Mouse (Mus musculus): ENCODE measurements around the gene Ang5. TPM values are rescaled to one million over a fixed set of nuclear protein-coding genes. Genes with fewer than 3 reads are reported as not detected.
"Not testable (repeated sequence)": the region's sequence is repeated elsewhere in the genome, so short reads cannot be mapped to it uniquely, and the experiment has no call there.

Ang5 gene
- polyA plus RNA-seq (2014; fragmentation: Nextera tagmentation; extraction: Ambion mirVana) = not detected in 2 replicates

DNA sequence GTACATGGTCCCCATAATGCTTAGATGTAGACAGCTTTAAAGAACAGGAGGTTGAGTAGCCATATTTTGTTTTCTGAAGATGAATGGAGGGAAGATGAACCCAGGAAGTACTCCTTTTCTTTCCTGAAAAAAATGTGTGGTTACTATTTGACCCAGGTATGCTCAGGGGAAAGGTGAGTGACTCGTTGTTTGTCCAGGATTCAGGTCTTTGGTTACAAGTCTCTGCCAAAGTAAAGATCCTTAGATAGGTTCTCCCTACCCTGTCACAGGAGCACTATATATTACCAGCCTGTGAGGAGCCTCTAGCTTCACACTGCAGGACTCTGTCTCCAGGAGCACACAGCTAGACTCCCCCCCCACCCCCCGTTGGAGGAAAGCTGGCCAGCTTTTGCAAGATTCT, at the start of gene Ang5:
Gene Ang5, plus strand, starts transcription at position 301 of the 400 bp plus-strand sequence.
- no CpG with 5 or more reads among the region's 2 CpGs for WGBS
- DNase-seq (ENCODE audit: low spot score); H3K9me3 ChIP-seq (ENCODE audit: control insufficient read depth, low read length); H3K4me3 ChIP-seq (ENCODE audit: low read depth, low read length); ATAC-seq (replicated peaks; ENCODE audit: low FRiP score, low TSS enrichment, low read depth); H3K4me2 ChIP-seq (ENCODE audit: low read length); H3K36me3 ChIP-seq (ENCODE audit: control insufficient read depth, insufficient read depth, low read length); H3K4me1 ChIP-seq (replicated peaks; ENCODE audit: control insufficient read depth, insufficient read depth, low read length); H3K27me3 ChIP-seq (replicated peaks; ENCODE audit: control insufficient read depth, insufficient read depth, low read length); H3K9ac ChIP-seq (ENCODE audit: low read length); H3K27ac ChIP-seq (ENCODE audit: low read depth): not testable (repeated sequence)

DNA sequence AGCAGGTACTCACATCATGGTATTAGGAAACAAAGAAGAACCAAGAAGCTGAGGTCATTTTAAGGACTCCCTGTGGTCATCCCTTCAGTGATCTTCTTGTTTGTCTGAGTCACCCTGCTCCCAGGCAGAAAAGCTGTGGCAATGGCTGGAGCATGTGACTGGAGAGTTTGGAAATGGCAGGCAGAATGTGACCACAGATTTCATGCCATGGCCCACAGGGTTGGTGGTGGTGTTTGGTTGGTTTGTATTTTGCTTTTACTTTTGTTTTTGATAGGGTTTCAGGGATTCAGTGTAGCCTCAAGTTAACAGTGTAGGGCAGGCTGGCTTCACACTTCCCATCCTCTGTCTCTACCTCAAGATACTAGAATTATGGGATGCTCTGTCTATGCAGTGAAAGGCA, 38.7 kb upstream of the Ang5 start:
- not testable (repeated sequence) for H3K4me2 ChIP-seq (ENCODE audit: low read length); H3K27ac ChIP-seq (ENCODE audit: low read depth); H3K36me3 ChIP-seq (ENCODE audit: control insufficient read depth, insufficient read depth, low read length); H3K4me3 ChIP-seq (ENCODE audit: low read depth, low read length); ATAC-seq (replicated peaks; ENCODE audit: low FRiP score, low TSS enrichment, low read depth); H3K9me3 ChIP-seq (ENCODE audit: control insufficient read depth, low read length); H3K9ac ChIP-seq (ENCODE audit: low read length); DNase-seq (ENCODE audit: low spot score); H3K27me3 ChIP-seq (replicated peaks; ENCODE audit: control insufficient read depth, insufficient read depth, low read length); H3K4me1 ChIP-seq (replicated peaks; ENCODE audit: control insufficient read depth, insufficient read depth, low read length)

DNA sequence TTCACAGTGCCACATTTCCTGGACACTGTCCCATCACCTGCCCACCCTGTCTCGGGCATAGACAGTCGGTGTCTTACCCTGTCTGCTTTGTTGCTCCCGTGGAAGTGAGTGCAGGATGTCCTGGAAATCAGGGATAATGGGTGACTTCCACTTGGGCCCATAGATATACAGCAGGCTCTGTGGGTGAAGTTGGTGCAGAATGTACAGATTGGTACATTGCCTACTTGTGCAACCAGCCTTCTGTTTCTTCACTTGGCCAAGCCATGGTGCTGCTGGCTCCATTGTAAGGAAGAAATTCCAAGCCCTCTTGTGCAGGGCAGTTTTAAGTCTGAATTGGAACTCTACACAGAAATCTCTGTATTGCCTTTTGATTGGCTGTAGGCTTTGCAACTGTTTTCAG, 33.4 kb upstream of the Ang5 start, which contains the start of gene Ear10:
Gene Ear10, minus strand, starts transcription at position 101 of the 400 bp plus-strand sequence.
- 90% methylated on average over 3 of the region's 3 CpGs for WGBS
- DNase-seq (ENCODE audit: low spot score) = not testable (repeated sequence)

DNA sequence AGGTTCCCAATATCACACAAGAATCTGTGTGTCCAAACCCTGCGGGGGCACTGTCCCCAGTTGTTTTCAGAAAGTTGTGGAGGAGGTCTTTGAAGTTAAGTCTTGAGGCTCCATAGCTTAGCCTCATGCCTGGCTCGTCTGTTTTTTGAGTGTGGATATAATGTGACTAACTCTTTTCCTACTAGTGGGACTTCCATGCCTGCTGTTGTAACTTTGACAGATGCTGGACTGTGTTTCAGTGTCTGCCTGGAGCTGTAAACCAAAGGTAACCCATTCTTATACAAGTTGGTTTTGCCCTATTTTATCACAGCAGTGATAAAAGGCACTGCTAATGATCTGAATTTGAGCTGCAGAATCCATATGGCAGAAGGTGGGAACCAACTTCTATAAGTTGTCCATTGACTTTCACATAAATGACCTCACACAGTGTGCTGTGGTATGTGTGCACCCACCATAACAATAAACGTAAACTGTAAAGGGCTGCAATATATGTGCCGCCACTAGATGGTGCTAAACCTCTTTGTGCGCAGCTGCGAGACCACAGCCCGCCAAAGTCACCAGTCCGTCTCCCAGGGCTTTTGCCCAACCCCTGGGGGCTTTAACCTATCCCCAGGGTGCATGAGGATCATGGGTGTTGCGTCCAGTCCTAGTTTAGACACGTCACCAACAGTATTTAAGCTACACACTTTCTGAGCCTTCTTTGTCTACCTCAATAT, 32.0 kb upstream of the Ang5 start, which contains the start of gene Gm8113:
Gene Gm8113, plus strand, starts transcription at position 703 of the 716 bp plus-strand sequence.
- Histone ChIP-seq H3K9ac (ENCODE audit: low read length) (peak within 1 kb of the TSS; percentile 74), H3K4me2 (ENCODE audit: low read length) (peak within 1 kb of the TSS; percentile 48), H3K4me3 (ENCODE audit: low read depth, low read length) (peak within 1 kb of the TSS; percentile 48), H3K27ac (ENCODE audit: low read depth) (peak within 1 kb of the TSS; percentile 90)
- DNase-seq (ENCODE audit: low spot score) = peak; percentile 95
- not testable (repeated sequence) for H3K27me3 ChIP-seq (replicated peaks; ENCODE audit: control insufficient read depth, insufficient read depth, low read length); H3K4me1 ChIP-seq (replicated peaks; ENCODE audit: control insufficient read depth, insufficient read depth, low read length); H3K9me3 ChIP-seq (ENCODE audit: control insufficient read depth, low read length); H3K36me3 ChIP-seq (ENCODE audit: control insufficient read depth, insufficient read depth, low read length)
- 8% methylated on average over 10 of the region's 10 CpGs for WGBS
- ATAC-seq (replicated peaks; ENCODE audit: low FRiP score, low TSS enrichment, low read depth) = peak; percentile 100

More for the DNA sequence above, 33.4 kb upstream of the Ang5 start, which contains the start of gene Ear10:
- H3K27me3 ChIP-seq (replicated peaks; ENCODE audit: control insufficient read depth, insufficient read depth, low read length); H3K4me3 ChIP-seq (ENCODE audit: low read depth, low read length); H3K9me3 ChIP-seq (ENCODE audit: control insufficient read depth, low read length); ATAC-seq (replicated peaks; ENCODE audit: low FRiP score, low TSS enrichment, low read depth); H3K27ac ChIP-seq (ENCODE audit: low read depth); H3K9ac ChIP-seq (ENCODE audit: low read length); H3K4me2 ChIP-seq (ENCODE audit: low read length); H3K36me3 ChIP-seq (ENCODE audit: control insufficient read depth, insufficient read depth, low read length); H3K4me1 ChIP-seq (replicated peaks; ENCODE audit: control insufficient read depth, insufficient read depth, low read length): not testable (repeated sequence)

DNA sequence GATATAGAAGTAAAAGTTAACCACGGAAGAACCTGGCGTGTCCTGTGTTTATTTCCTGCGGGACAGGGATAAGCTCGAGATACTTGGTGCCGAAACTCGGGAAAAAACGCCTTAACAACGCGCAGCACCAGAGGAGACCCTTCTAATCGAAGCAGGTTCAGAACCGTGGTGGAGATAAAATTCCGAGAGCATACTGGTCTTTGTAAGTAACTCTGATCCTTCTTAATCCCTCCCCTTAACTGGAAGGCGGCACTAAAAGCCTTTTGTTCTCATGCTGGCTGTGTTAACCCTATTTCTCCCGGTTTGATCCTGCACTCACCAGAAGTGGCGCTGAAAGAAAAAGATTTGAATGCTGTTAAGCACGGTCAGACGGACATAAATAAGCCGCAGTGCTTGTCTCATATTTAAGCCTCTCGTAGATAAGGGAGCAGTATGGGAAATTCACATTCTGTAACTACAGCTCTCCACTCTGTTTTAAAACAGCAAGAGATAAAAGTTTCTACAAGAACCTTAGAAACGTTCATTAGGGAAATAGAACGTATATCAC, 31.4 kb upstream of the Ang5 start:
- peak; percentile 82; the same call in 1 of the 2 replicates for ATAC-seq (replicated peaks; ENCODE audit: low FRiP score, low TSS enrichment, low read depth)
- WGBS = 5% methylated on average over 21 of the region's 21 CpGs

DNA sequence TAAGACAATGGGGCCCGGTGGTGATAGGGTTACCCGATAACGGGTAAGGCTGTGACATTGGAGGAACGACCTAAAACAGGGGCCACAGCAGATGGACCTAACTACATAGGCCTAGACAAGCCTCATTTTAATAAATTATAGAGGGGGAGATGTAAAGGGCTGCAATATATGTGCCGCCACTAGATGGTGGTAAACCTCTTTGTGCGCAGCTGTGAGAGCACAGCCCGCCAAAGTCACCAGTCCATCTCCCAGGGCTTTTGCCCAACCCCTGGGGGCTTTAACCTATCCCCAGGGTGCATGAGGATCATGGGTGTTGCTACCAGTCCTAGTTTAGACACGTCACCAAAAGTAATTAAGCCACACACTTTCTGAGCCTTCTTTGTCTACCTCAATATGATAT, 23.9 kb upstream of the Ang5 start:
- H3K4me1 ChIP-seq (replicated peaks; ENCODE audit: control insufficient read depth, insufficient read depth, low read length); H3K36me3 ChIP-seq (ENCODE audit: control insufficient read depth, insufficient read depth, low read length); H3K9me3 ChIP-seq (ENCODE audit: control insufficient read depth, low read length); H3K27ac ChIP-seq (ENCODE audit: low read depth); H3K27me3 ChIP-seq (replicated peaks; ENCODE audit: control insufficient read depth, insufficient read depth, low read length); ATAC-seq (replicated peaks; ENCODE audit: low FRiP score, low TSS enrichment, low read depth); H3K4me2 ChIP-seq (ENCODE audit: low read length); H3K4me3 ChIP-seq (ENCODE audit: low read depth, low read length); H3K9ac ChIP-seq (ENCODE audit: low read length): not testable (repeated sequence)
- peak; percentile 79 for DNase-seq (ENCODE audit: low spot score)
- 24% methylated on average over 8 of the region's 8 CpGs for WGBS

More for the DNA sequence above, 31.4 kb upstream of the Ang5 start:
- peak; percentile 80 for DNase-seq (ENCODE audit: low spot score)
- Histone ChIP-seq H3K4me2 (ENCODE audit: low read length) (peak overlapping the region; percentile 48), H3K27ac (ENCODE audit: low read depth) (peak overlapping the region; percentile 90), H3K4me3 (ENCODE audit: low read depth, low read length) (peak overlapping the region; percentile 48), H3K9ac (ENCODE audit: low read length) (peak overlapping the region; percentile 74)
- not testable (repeated sequence) for H3K36me3 ChIP-seq (ENCODE audit: control insufficient read depth, insufficient read depth, low read length); H3K27me3 ChIP-seq (replicated peaks; ENCODE audit: control insufficient read depth, insufficient read depth, low read length); H3K4me1 ChIP-seq (replicated peaks; ENCODE audit: control insufficient read depth, insufficient read depth, low read length); H3K9me3 ChIP-seq (ENCODE audit: control insufficient read depth, low read length)

DNA sequence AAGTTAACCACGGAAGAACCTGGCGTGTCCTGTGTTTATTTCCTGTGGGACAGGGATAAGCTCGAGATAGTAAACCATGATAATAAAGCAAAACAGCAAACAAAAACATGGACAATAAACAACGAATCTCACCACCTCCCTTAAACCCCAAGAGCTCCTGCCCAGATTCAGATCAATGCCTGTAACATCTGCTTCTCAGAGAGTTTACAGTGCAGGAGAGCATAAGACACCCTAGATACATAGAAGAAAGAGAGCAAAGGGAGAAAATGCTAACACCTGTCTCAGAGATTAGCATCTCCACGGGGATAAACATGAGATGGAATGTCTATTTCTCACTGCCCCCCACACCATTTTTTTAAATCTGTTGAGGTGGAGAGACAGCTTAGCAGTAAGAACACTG, 23.5 kb upstream of the Ang5 start:
- ATAC-seq (replicated peaks; ENCODE audit: low FRiP score, low TSS enrichment, low read depth); H3K27ac ChIP-seq (ENCODE audit: low read depth); H3K4me3 ChIP-seq (ENCODE audit: low read depth, low read length); DNase-seq (ENCODE audit: low spot score); H3K9ac ChIP-seq (ENCODE audit: low read length); H3K27me3 ChIP-seq (replicated peaks; ENCODE audit: control insufficient read depth, insufficient read depth, low read length); H3K9me3 ChIP-seq (ENCODE audit: control insufficient read depth, low read length); H3K36me3 ChIP-seq (ENCODE audit: control insufficient read depth, insufficient read depth, low read length); H3K4me1 ChIP-seq (replicated peaks; ENCODE audit: control insufficient read depth, insufficient read depth, low read length); H3K4me2 ChIP-seq (ENCODE audit: low read length): not testable (repeated sequence)
- WGBS = 59% methylated on average over 5 of the region's 5 CpGs

DNA sequence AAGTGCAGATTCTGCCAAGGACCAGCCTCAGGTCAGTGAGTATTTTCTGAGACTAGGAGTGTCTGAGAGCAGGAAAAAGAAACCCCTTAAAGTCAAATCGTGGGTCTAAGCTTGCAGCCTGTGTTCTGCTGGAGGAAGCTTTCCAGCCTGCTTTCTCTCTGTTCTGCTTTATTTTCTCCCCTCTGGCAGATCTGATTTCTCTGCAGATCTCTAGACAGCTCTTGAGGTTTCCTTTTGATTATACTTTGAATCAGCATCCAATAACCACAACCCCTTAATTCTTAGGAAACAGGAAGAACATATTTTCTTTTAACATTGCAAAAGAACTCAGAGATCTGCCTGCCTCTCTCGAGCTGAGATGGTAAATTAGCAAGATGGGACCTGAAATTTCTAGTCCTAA, 3.5 kb upstream of the Ang5 start:
- H3K27ac ChIP-seq (ENCODE audit: low read depth); H3K4me3 ChIP-seq (ENCODE audit: low read depth, low read length); H3K4me2 ChIP-seq (ENCODE audit: low read length); H3K9ac ChIP-seq (ENCODE audit: low read length); H3K9me3 ChIP-seq (ENCODE audit: control insufficient read depth, low read length); H3K27me3 ChIP-seq (replicated peaks; ENCODE audit: control insufficient read depth, insufficient read depth, low read length); ATAC-seq (replicated peaks; ENCODE audit: low FRiP score, low TSS enrichment, low read depth); DNase-seq (ENCODE audit: low spot score); H3K36me3 ChIP-seq (ENCODE audit: control insufficient read depth, insufficient read depth, low read length); H3K4me1 ChIP-seq (replicated peaks; ENCODE audit: control insufficient read depth, insufficient read depth, low read length): not testable (repeated sequence)
- 44% methylated on average over 2 of the region's 2 CpGs for WGBS

DNA sequence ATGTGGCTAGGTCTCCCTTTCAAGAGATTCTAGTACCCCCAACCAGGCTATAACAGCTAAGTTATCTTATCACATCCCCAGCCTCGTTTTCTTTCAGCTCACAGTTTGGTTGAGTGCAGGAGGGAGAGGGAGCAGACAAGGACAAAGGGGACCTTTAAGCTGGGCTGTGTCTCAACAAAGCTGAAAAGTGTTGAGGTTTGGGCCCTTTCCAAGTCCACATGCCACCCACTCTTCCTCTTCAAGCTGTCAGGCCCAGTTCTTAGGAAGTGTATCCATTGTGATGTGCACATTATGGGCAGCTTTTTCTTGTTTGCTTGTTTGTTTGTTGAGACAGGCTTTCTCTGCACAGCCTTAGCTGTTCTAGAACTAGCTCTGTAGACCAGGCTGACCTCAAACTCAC, 1.8 kb upstream of the Ang5 start:
- DNase-seq (ENCODE audit: low spot score); H3K4me3 ChIP-seq (ENCODE audit: low read depth, low read length); H3K27ac ChIP-seq (ENCODE audit: low read depth); H3K9ac ChIP-seq (ENCODE audit: low read length); H3K27me3 ChIP-seq (replicated peaks; ENCODE audit: control insufficient read depth, insufficient read depth, low read length); ATAC-seq (replicated peaks; ENCODE audit: low FRiP score, low TSS enrichment, low read depth); H3K36me3 ChIP-seq (ENCODE audit: control insufficient read depth, insufficient read depth, low read length); H3K4me1 ChIP-seq (replicated peaks; ENCODE audit: control insufficient read depth, insufficient read depth, low read length); H3K9me3 ChIP-seq (ENCODE audit: control insufficient read depth, low read length); H3K4me2 ChIP-seq (ENCODE audit: low read length): not testable (repeated sequence)
- no CpG with 5 or more reads among the region's 1 CpGs for WGBS
